Mouse (Mus musculus) midbrain, postnatal 0 days (tissue): ENCODE results near the gene Palm3. TPM values are rescaled to one million over a fixed set of nuclear protein-coding genes. Genes with fewer than 3 reads are reported as not detected.

Experiments used
- ATAC-seq: fragments of 200-750 bp; cut with Nextera tagmentation; 2 replicates; pipeline ENCODE4 v1.8.0; 2017; ENCODE audit warnings: moderate number of reproducible peaks, mild to moderate bottlenecking, moderate TSS enrichment, moderate library complexity; ENCODE audit not compliant: low FRiP score
- DNase-seq: peaks from one replicate; pipeline ENCODE4 v3.0.0-alpha.2; 2015; ENCODE audit warnings: low spot score
- H3K27ac ChIP-seq: fragments of 300-500 bp; sonication (generic); 2 replicates; pipeline ENCODE4 v1.5.1; 2014; ENCODE audit warnings: low read depth, mild to moderate bottlenecking, low read length, mixed read lengths
- H3K27me3 ChIP-seq: fragments of 300-500 bp; sonication (generic); 2 replicates; pipeline ENCODE4 v1.6.1; 2014; ENCODE audit warnings: low read length, control low read depth, mixed read lengths; ENCODE audit not compliant: insufficient read depth
- H3K36me3 ChIP-seq: fragments of 300-500 bp; sonication (generic); 2 replicates; pipeline ENCODE4 v1.6.1; 2014; ENCODE audit warnings: low read length, control low read depth, mixed read lengths; ENCODE audit not compliant: insufficient read depth
- H3K4me1 ChIP-seq: fragments of 300-500 bp; sonication (generic); 2 replicates; pipeline ENCODE4 v1.6.1; 2014; ENCODE audit warnings: mild to moderate bottlenecking, control low read depth, antibody characterized with exemption, low read length, mixed read lengths; ENCODE audit not compliant: insufficient read depth
- H3K4me2 ChIP-seq: fragments of 300-500 bp; sonication (generic); 2 replicates; pipeline ENCODE4 v1.6.1; 2014; ENCODE audit warnings: low read depth, mild to moderate bottlenecking, low read length, mixed read lengths; ENCODE audit not compliant: poor library complexity, severe bottlenecking
- H3K4me3 ChIP-seq: fragments of 300-500 bp; sonication (generic); 2 replicates; pipeline ENCODE4 v1.5.1; 2014; ENCODE audit warnings: low read depth, mild to moderate bottlenecking, low read length, moderate library complexity
- H3K9ac ChIP-seq: fragments of 300-500 bp; sonication (generic); replicated peaks from 2 replicates; pipeline ENCODE4 v1.6.1; 2014; ENCODE audit warnings: mild to moderate bottlenecking, low read length, moderate library complexity, mixed read lengths; ENCODE audit not compliant: poor library complexity, severe bottlenecking
- H3K9me3 ChIP-seq: fragments of 300-500 bp; sonication (generic); 2 replicates; pipeline ENCODE4 v1.6.1; 2016; ENCODE audit warnings: low read length, control low read depth
- CTCF ChIP-seq: IDR thresholded peaks from 2 replicates; pipeline ENCODE4 v1.5.1; 2016; ENCODE audit warnings: antibody characterized with exemption, mild to moderate bottlenecking
- WGBS: fragments of 180-500 bp; shearing (Covaris S2); extraction: QIAGEN DNeasy Blood & Tissue Kit; methylation state at CpG from one replicate; pipeline ENCODE4 v1.1.7; 2014; 5-methylcytosine and 5-hydroxymethylcytosine counted together
- polyA plus RNA-seq: library from polyadenylated mRNA; unstranded; fragments of >200 nt; fragmentation: Nextera tagmentation; extraction: Ambion mirVana; gene quantifications from 2 replicates; pipeline ENCODE4 v1.2.1, GENCODE M21; 2015
- total RNA-seq: library from RNA; depleted of rRNA; stranded (reverse); fragments of >200 nt; gene quantifications from 2 replicates; pipeline ENCODE4 v1.2.3, GENCODE M21; 2014

The Palm3 gene
- total and polyA plus RNA-seq, 2 experiments from 2014 or later = 4.4 to 8.0 TPM

GRCm38 (mm10) chr8:84067047-84067573 lies 45.8 kb downstream of the Palm3 start:
- 1% methylated on average over 55 of the region's 58 CpGs for WGBS

GRCm38 (mm10) chr8:84067911-84068310 lies 46.6 kb downstream of the Palm3 start:
- H3K4me2 ChIP-seq = peak overlapping the region; percentile 57
- peak overlapping the region; percentile 89 for H3K4me3 ChIP-seq
- peaks cover 13% of the 10 kb centered on the region for H3K4me1 ChIP-seq
- H3K27me3 ChIP-seq = no peaks in the 10 kb centered on the region
- WGBS = 83% methylated on average over 7 of the region's 7 CpGs
- H3K9me3 ChIP-seq = no peaks in the 10 kb centered on the region
- no peak for DNase-seq
- no peak for ATAC-seq
- TF ChIP-seq CTCF = no peak
- H3K9ac ChIP-seq = 0 out of 2 replicates have a peak overlapping the region, but pooled peaks have one; percentile 89
- H3K36me3 ChIP-seq = no peaks in the 10 kb centered on the region
- no peak overlapping the region for H3K27ac ChIP-seq

More at GRCm38 (mm10) chr8:84067047-84067573, 45.8 kb downstream of the Palm3 start:
- no peaks in the 10 kb centered on the region for H3K36me3 ChIP-seq
- peak; percentile 78 for ATAC-seq
- peak overlapping the region; percentile 89 for H3K9ac ChIP-seq
- H3K4me2 ChIP-seq = peak overlapping the region; percentile 57
- peak; percentile 90 for DNase-seq
- peak overlapping the region; percentile 96 for H3K27ac ChIP-seq
- no peaks in the 10 kb centered on the region for H3K9me3 ChIP-seq
- TF ChIP-seq CTCF = no peak
- H3K4me3 ChIP-seq = peak overlapping the region; percentile 89
- H3K27me3 ChIP-seq = no peaks in the 10 kb centered on the region
- peaks cover 8% of the 10 kb centered on the region for H3K4me1 ChIP-seq

- WGBS = 71% methylated on average over 12 of the region's 12 CpGs
- Histone ChIP-seq H3K9me3 (no peaks in the 10 kb centered on the region), H3K27me3 (no peaks in the 10 kb centered on the region), H3K27ac (no peak overlapping the region), H3K4me1 (peaks cover 13% of the 10 kb centered on the region), H3K4me3 (no peak overlapping the region), H3K4me2 (peak overlapping the region; percentile 57), H3K9ac (0 out of 2 replicates have a peak overlapping the region, but pooled peaks have one; percentile 4), H3K36me3 (no peaks in the 10 kb centered on the region)
- no peak for DNase-seq
- ATAC-seq = no peak
- no peak for TF ChIP-seq CTCF
Observed at GRCm38 (mm10) chr8:84068316-84069035, 47.2 kb downstream of the Palm3 start.

- H3K27ac ChIP-seq = peak overlapping the region; percentile 19; the same call in 1 of the 2 replicates
- H3K4me1 ChIP-seq = peaks cover 16% of the 10 kb centered on the region
Observed at GRCm38 (mm10) chr8:84069169-84069568, 47.9 kb downstream of the Palm3 start.

GRCm38 (mm10) chr8:84069750-84070149 lies 48.5 kb downstream of the Palm3 start:
- H3K36me3 ChIP-seq = peaks cover 7% of the 10 kb centered on the region
- H3K4me3 ChIP-seq = no peak overlapping the region
- peak; percentile 49 for DNase-seq
- peaks cover 16% of the 10 kb centered on the region for H3K4me1 ChIP-seq
- H3K27ac ChIP-seq = peak overlapping the region; percentile 43; the same call in 1 of the 2 replicates
- H3K9me3 ChIP-seq = no peaks in the 10 kb centered on the region
- no peak for TF ChIP-seq CTCF
- 0 out of 2 replicates have a peak overlapping the region, but pooled peaks have one; percentile 29 for H3K9ac ChIP-seq
- WGBS = 45% methylated on average over 2 of the region's 2 CpGs
- no peak for ATAC-seq
- no peaks in the 10 kb centered on the region for H3K27me3 ChIP-seq
- H3K4me2 ChIP-seq = no peak overlapping the region

More at GRCm38 (mm10) chr8:84069169-84069568, 47.9 kb downstream of the Palm3 start:
- ATAC-seq (no peak), DNase-seq (no peak)
- Histone ChIP-seq H3K4me3 (no peak overlapping the region), H3K9me3 (no peaks in the 10 kb centered on the region), H3K36me3 (peaks cover 1% of the 10 kb centered on the region), H3K9ac (0 out of 2 replicates have a peak overlapping the region, but pooled peaks have one; percentile 4), H3K27me3 (no peaks in the 10 kb centered on the region), H3K4me2 (no peak overlapping the region)
- no peak for TF ChIP-seq CTCF
- 58% methylated on average over 1 of the region's 1 CpGs for WGBS

- Histone ChIP-seq H3K9me3 (no peaks in the 10 kb centered on the region), H3K4me2 (no peak overlapping the region), H3K4me3 (no peak overlapping the region), H3K27ac (peak overlapping the region; percentile 43; the same call in 1 of the 2 replicates), H3K27me3 (no peaks in the 10 kb centered on the region), H3K9ac (0 out of 2 replicates have a peak overlapping the region, but pooled peaks have one; percentile 29), H3K4me1 (peaks cover 16% of the 10 kb centered on the region), H3K36me3 (peaks cover 10% of the 10 kb centered on the region)
- ATAC-seq = no peak
- no peak for DNase-seq
- WGBS = 85% methylated on average over 5 of the region's 5 CpGs
- TF ChIP-seq CTCF = no peak
Observed at GRCm38 (mm10) chr8:84070241-84070640, 49.0 kb downstream of the Palm3 start.
